Comparison of ENCODE assay signal across 18 mouse cellular contexts in genomic region chr8:78467889-78468288, GRCm38 (mm10). TPM values are rescaled to one million over a fixed set of nuclear protein-coding genes. Genes with fewer than 3 reads are reported as not detected.
DNase-seq lines count a peak whose midpoint lies in the region; ATAC-seq and TF ChIP-seq lines count a peak whose summit lies in the region.
"Had no signal": no experiment of that assay in that cellular context is flagged by ENCODE, and none has a peak within 500 bp of the region (broad histone marks: within the 10 kb centered on the region; RNA-seq: fewer than 3 reads in every experiment).

No protein-coding gene starts in this region.

- no peak for TF ChIP-seq POLR2A in limb, embryonic 14.5 days (IDR thresholded peaks at IDR 0.05; ENCODE audit: borderline replicate concordance, extremely low read depth, insufficient read depth, insufficient read length)

- H3K9ac ChIP-seq in limb, embryonic 14.5 days (ENCODE audit: low read depth, low read length, severe bottlenecking) = no peak overlapping the region
- H3K9ac ChIP-seq: heart, embryonic 15.5 days; liver, embryonic 13.5 days had no signal

- no peaks in the 10 kb centered on the region; the same call in 1 of the 2 replicates for H3K9me3 ChIP-seq in limb, embryonic 14.5 days (ENCODE audit: control insufficient read depth, low read length)
- no peaks in the 10 kb centered on the region; the same call in 1 of the 2 replicates for H3K9me3 ChIP-seq in limb, embryonic 10.5 days (replicated peaks)
- H3K9me3 ChIP-seq: heart, embryonic 15.5 days had no signal

- no peak overlapping the region for H3K4me2 ChIP-seq in limb, embryonic 14.5 days (replicated peaks; ENCODE audit: low read depth, low read length, severe bottlenecking)
- H3K4me2 ChIP-seq: heart, embryonic 15.5 days; liver, embryonic 13.5 days had no signal

- H3K36me3 ChIP-seq in limb, embryonic 14.5 days (ENCODE audit: control insufficient read depth, insufficient read depth, low read length) = no peaks in the 10 kb centered on the region
- no peaks in the 10 kb centered on the region for H3K36me3 ChIP-seq in limb, embryonic 10.5 days
- H3K36me3 ChIP-seq: heart, embryonic 15.5 days; liver, embryonic 13.5 days; midbrain, embryonic 10.5 days had no signal

- WGBS in limb, embryonic 14.5 days = 89% methylated on average over 2 of the region's 2 CpGs
- 86% methylated on average over 2 of the region's 2 CpGs for WGBS in limb, embryonic 10.5 days

- no peaks in the 10 kb centered on the region for H3K27me3 ChIP-seq in limb, embryonic 14.5 days (ENCODE audit: control insufficient read depth, insufficient read depth, low read length)
- H3K27me3 ChIP-seq in limb, embryonic 10.5 days (ENCODE audit: low read depth, poor library complexity, severe bottlenecking) = no peaks in the 10 kb centered on the region
- H3K27me3 ChIP-seq: heart, embryonic 15.5 days; liver, embryonic 13.5 days had no signal

- no peak overlapping the region for H3K4me3 ChIP-seq in limb, embryonic 14.5 days (replicated peaks; ENCODE audit: low read length)
- no peak overlapping the region for H3K4me3 ChIP-seq in limb, embryonic 10.5 days
- H3K4me3 ChIP-seq: heart, embryonic 15.5 days; left cerebral cortex, adult 2 months; liver, embryonic 13.5 days; midbrain, embryonic 10.5 days had no signal

- no peaks in the 10 kb centered on the region for H3K4me1 ChIP-seq in limb, embryonic 14.5 days (ENCODE audit: control insufficient read depth, insufficient read depth, low read length)
- no peaks in the 10 kb centered on the region for H3K4me1 ChIP-seq in limb, embryonic 10.5 days
- H3K4me1 ChIP-seq: heart, embryonic 15.5 days; liver, embryonic 13.5 days; midbrain, embryonic 10.5 days had no signal

- DNase-seq in CD4-positive, CD25-positive, alpha-beta regulatory T cell, adult 2 months (ENCODE audit: low read depth, low spot score) = peak; percentile 12
- peak; percentile 20 for DNase-seq in limb, embryonic 14.5 days (ENCODE audit: low spot score)
- DNase-seq in limb, embryonic 10.5 days (ENCODE audit: low spot score) = no peak
- DNase-seq in adipocyte (ENCODE audit: low spot score) = peak; percentile 8
- DNase-seq in retina, embryonic 14.5 days (ENCODE audit: low spot score) = peak; percentile 52
- no peak for DNase-seq in urinary bladder, postnatal 36 days (ENCODE audit: low spot score in 2 of 2)
- no peak for DNase-seq in layer of hippocampus, postnatal 36 days
- DNase-seq: cerebellum, adult 18-20 months; gastrocnemius, postnatal 10 days; liver, embryonic 13.5 days; thymus, postnatal 14 days had no signal

- no peak overlapping the region for H3K27ac ChIP-seq in limb, embryonic 14.5 days (replicated peaks; ENCODE audit: low read depth, low read length)
- no peak overlapping the region for H3K27ac ChIP-seq in limb, embryonic 10.5 days
- H3K27ac ChIP-seq: heart, embryonic 15.5 days; left cerebral cortex, adult 2 months; liver, embryonic 13.5 days; midbrain, embryonic 10.5 days had no signal

- ATAC-seq in CD4-positive, CD25-positive, alpha-beta regulatory T cell, adult 4 months = no peak
- no peak for ATAC-seq in limb, embryonic 14.5 days (ENCODE audit: low FRiP score, low read depth)

RNA-seq across cellular contexts. Expression of gene Pou4f2, which starts 31.4 kb away (rescaled TPM):
- not detected for polyA plus RNA-seq in CD4-positive, CD25-positive, alpha-beta regulatory T cell, adult 4 months (2017; shearing (Covaris generic))
- polyA plus RNA-seq in limb, embryonic 14.5 days (2012; rRNA removed) = 0.04 TPM in 1 of 2 replicates, not detected in the other
- not detected in 2 replicates for polyA plus RNA-seq in limb, embryonic 14.5 days (2014; fragmentation: Nextera tagmentation; extraction: Ambion mirVana)
- polyA plus RNA-seq in limb, embryonic 10.5 days (2016; fragmentation: Nextera tagmentation; extraction: Ambion mirVana) = not detected in 2 replicates
- total RNA-seq in layer of hippocampus, postnatal 36 days (2021) = not detected
- total RNA-seq: adrenal gland, adult 18-20 months; gastrocnemius, postnatal 10 days; left cerebral cortex, adult 2 months; neutrophil, adult 5-6 weeks had no signal
- polyA plus RNA-seq: heart, embryonic 15.5 days; kidney, embryonic 14.5 days; liver, embryonic 13.5 days had no signal

RNA-seq across cellular contexts. Expression of gene Rbmxl1, which starts 40.8 kb away (rescaled TPM):
- polyA plus RNA-seq in CD4-positive, CD25-positive, alpha-beta regulatory T cell, adult 4 months (2017; shearing (Covaris generic)) = 10 to 100 TPM; 93.7 to 95.4 TPM
- 118 and 146 TPM in 2 replicates for polyA plus RNA-seq in limb, embryonic 14.5 days (2012; rRNA removed)
- 203 and 226 TPM in 2 replicates for polyA plus RNA-seq in limb, embryonic 14.5 days (2014; fragmentation: Nextera tagmentation; extraction: Ambion mirVana)
- 392 and 395 TPM in 2 replicates for polyA plus RNA-seq in limb, embryonic 10.5 days (2016; fragmentation: Nextera tagmentation; extraction: Ambion mirVana)
- total RNA-seq in layer of hippocampus, postnatal 36 days (2021) = 10 to 100 TPM; 51.5 to 56.1 TPM

RNA-seq across cellular contexts. Expression of gene Slc10a7, which starts 41.3 kb away (rescaled TPM):
- polyA plus RNA-seq in CD4-positive, CD25-positive, alpha-beta regulatory T cell, adult 4 months (2017; shearing (Covaris generic)) = 10 to 100 TPM; 13.3 to 18.2 TPM
- polyA plus RNA-seq in limb, embryonic 14.5 days (2012; rRNA removed) = 20.9 and 27.1 TPM in 2 replicates
- 13.1 and 14.1 TPM in 2 replicates for polyA plus RNA-seq in limb, embryonic 14.5 days (2014; fragmentation: Nextera tagmentation; extraction: Ambion mirVana)
- 9.5 and 10.7 TPM in 2 replicates for polyA plus RNA-seq in limb, embryonic 10.5 days (2016; fragmentation: Nextera tagmentation; extraction: Ambion mirVana)
- total RNA-seq in layer of hippocampus, postnatal 36 days (2021) = 1 to 10 TPM; 7.0 to 9.1 TPM

Comparison
In these comparisons a context has a peak if more than half of its experiments do, and no peak if none do; other contexts are left out.
1. DNase-seq: peak in CD4-positive, CD25-positive, alpha-beta regulatory T cell, adult 2 months (single experiment), limb, embryonic 14.5 days (single experiment), adipocyte (single experiment) and retina, embryonic 14.5 days (single experiment); none in limb, embryonic 10.5 days (single experiment), urinary bladder, postnatal 36 days (0 of 2) and layer of hippocampus, postnatal 36 days (0 of 2).